Comparison of ENCODE assay signal across 35 mouse cellular contexts in genomic region chr19:46792480-46792879, GRCm38 (mm10). TPM values are rescaled to one million over a fixed set of nuclear protein-coding genes. Genes with fewer than 3 reads are reported as not detected.
DNase-seq lines count a peak whose midpoint lies in the region; ATAC-seq and TF ChIP-seq lines count a peak whose summit lies in the region.
"Had no signal": no experiment of that assay in that cellular context is flagged by ENCODE, and none has a peak within 500 bp of the region (broad histone marks: within the 10 kb centered on the region; RNA-seq: fewer than 3 reads in every experiment).

No protein-coding gene starts in this region.

- 0 out of 2 replicates have a peak, but pooled peaks have one; percentile 29 for TF ChIP-seq EP300 in lung, postnatal 0 days (IDR thresholded peaks at IDR 0.05)

- H3K27me3 ChIP-seq in lung, postnatal 0 days (replicated peaks; ENCODE audit: insufficient read depth, low read length) = no peaks in the 10 kb centered on the region
- no peaks in the 10 kb centered on the region for H3K27me3 ChIP-seq in C2C12 (ENCODE audit: control insufficient read depth, insufficient read depth, insufficient read length)
- H3K27me3 ChIP-seq in forebrain, embryonic 14.5 days (replicated peaks; ENCODE audit: control insufficient read depth, insufficient read depth, low read length) = no peaks in the 10 kb centered on the region
- H3K27me3 ChIP-seq in forebrain, embryonic 15.5 days = no peaks in the 10 kb centered on the region
- H3K27me3 ChIP-seq: CH12.LX; embryonic facial prominence, embryonic 12.5 days; forebrain, embryonic 12.5 days; heart, embryonic 13.5 days; hindbrain, embryonic 15.5 days; intestine, embryonic 15.5 days; limb, embryonic 15.5 days; liver, embryonic 13.5 days; midbrain, embryonic 12.5 days; neural tube, embryonic 15.5 days; stomach, embryonic 15.5 days had no signal

- H3K79me2 ChIP-seq in C2C12 (ENCODE audit: control insufficient read depth, insufficient read depth) = no peaks in the 10 kb centered on the region

- no peak overlapping the region for H3K4me2 ChIP-seq in lung, postnatal 0 days (replicated peaks; ENCODE audit: low read depth, low read length)
- H3K4me2 ChIP-seq in forebrain, embryonic 14.5 days (ENCODE audit: low read length) = no peak overlapping the region
- H3K4me2 ChIP-seq in forebrain, embryonic 15.5 days (replicated peaks) = no peak overlapping the region
- H3K4me2 ChIP-seq: embryonic facial prominence, embryonic 12.5 days; forebrain, embryonic 12.5 days; heart, embryonic 13.5 days; hindbrain, embryonic 15.5 days; intestine, embryonic 15.5 days; limb, embryonic 15.5 days; liver, embryonic 13.5 days; midbrain, embryonic 12.5 days; neural tube, embryonic 15.5 days; stomach, embryonic 15.5 days had no signal

- no peak for TF ChIP-seq CTCF in lung, postnatal 0 days (IDR thresholded peaks at IDR 0.05)
- no peak for TF ChIP-seq CTCF in C2C12 (IDR thresholded peaks at IDR 0.05; ENCODE audit: control insufficient read depth, insufficient read depth, insufficient read length)

- WGBS in lung, postnatal 0 days = 52% methylated on average over 3 of the region's 3 CpGs
- 84% methylated on average over 3 of the region's 3 CpGs for WGBS in forebrain, embryonic 14.5 days
- WGBS in forebrain, embryonic 15.5 days = 93% methylated on average over 3 of the region's 3 CpGs

- H3K9me3 ChIP-seq in lung, postnatal 0 days (ENCODE audit: low read length) = no peaks in the 10 kb centered on the region
- no peaks in the 10 kb centered on the region for H3K9me3 ChIP-seq in forebrain, embryonic 14.5 days (replicated peaks; ENCODE audit: control insufficient read depth, low read length)
- H3K9me3 ChIP-seq in forebrain, embryonic 15.5 days = no peaks in the 10 kb centered on the region
- H3K9me3 ChIP-seq: embryonic facial prominence, embryonic 12.5 days; forebrain, embryonic 12.5 days; heart, embryonic 13.5 days; hindbrain, embryonic 10.5 days; hindbrain, embryonic 15.5 days; intestine, embryonic 15.5 days; limb, embryonic 15.5 days; liver, embryonic 13.5 days; midbrain, embryonic 12.5 days; neural tube, embryonic 15.5 days; stomach, embryonic 15.5 days had no signal

- no peak overlapping the region for H3K9ac ChIP-seq in lung, postnatal 0 days (replicated peaks; ENCODE audit: low read depth)
- H3K9ac ChIP-seq in forebrain, embryonic 14.5 days (ENCODE audit: low read length) = no peak overlapping the region
- H3K9ac ChIP-seq in forebrain, embryonic 15.5 days (replicated peaks) = no peak overlapping the region
- H3K9ac ChIP-seq: embryonic facial prominence, embryonic 12.5 days; forebrain, embryonic 12.5 days; heart, embryonic 13.5 days; hindbrain, embryonic 15.5 days; intestine, embryonic 15.5 days; limb, embryonic 15.5 days; liver, embryonic 13.5 days; midbrain, embryonic 12.5 days; neural tube, embryonic 15.5 days; stomach, embryonic 15.5 days had no signal

- 0 out of 2 replicates have a peak overlapping the region, but pooled peaks have one; percentile 51 for H3K27ac ChIP-seq in lung, postnatal 0 days (ENCODE audit: low read length)
- H3K27ac ChIP-seq in forebrain, embryonic 14.5 days (ENCODE audit: low read depth, low read length) = no peak overlapping the region
- H3K27ac ChIP-seq in forebrain, embryonic 15.5 days (replicated peaks) = no peak overlapping the region
- H3K27ac ChIP-seq: embryonic facial prominence, embryonic 12.5 days; forebrain, embryonic 12.5 days; heart, adult 2 months; heart, embryonic 13.5 days; hindbrain, embryonic 10.5 days; hindbrain, embryonic 15.5 days; intestine, embryonic 15.5 days; limb, embryonic 15.5 days; liver, embryonic 13.5 days; macrophage; midbrain, embryonic 12.5 days; neural tube, embryonic 15.5 days; stomach, embryonic 15.5 days had no signal

- DNase-seq in lung, postnatal 0 days (ENCODE audit: low spot score) = peak; percentile 57
- no peak for DNase-seq in lung, postnatal 14 days
- DNase-seq in fibroblast of lung, adult 2 months (ENCODE audit: low read depth) = peak; percentile 53
- no peak for DNase-seq in neural tube, embryonic 10.5 days (ENCODE audit: extremely low spot score, low spot score)
- no peak for DNase-seq in forebrain, embryonic 14.5 days (ENCODE audit: low spot score)
- DNase-seq: adrenal gland, postnatal 14 days; B cell, adult 2 months; cerebellum, adult 11-12 months; cerebellum, adult 9-11 months; embryo, embryonic 11 days; gastrocnemius, postnatal 14 days; heart, adult 2 months; heart, postnatal 14 days; kidney, adult 2 months; layer of hippocampus, postnatal 36 days; left cerebral cortex, postnatal 4 days; liver, embryonic 13.5 days; retina, postnatal 1 day; right cerebral cortex, postnatal 14 days; thymus, postnatal 14 days had no signal

- H3ac ChIP-seq in C2C12 (ENCODE audit: control insufficient read depth, insufficient read length, low read depth) = no peak overlapping the region

- no peaks in the 10 kb centered on the region for H3K4me1 ChIP-seq in lung, postnatal 0 days (ENCODE audit: insufficient read depth, low read depth, low read length)
- H3K4me1 ChIP-seq in forebrain, embryonic 14.5 days (ENCODE audit: control insufficient read depth, insufficient read depth, low read length) = no peaks in the 10 kb centered on the region
- no peaks in the 10 kb centered on the region for H3K4me1 ChIP-seq in forebrain, embryonic 15.5 days
- H3K4me1 ChIP-seq: hindbrain, embryonic 10.5 days; hindbrain, embryonic 15.5 days; intestine, embryonic 15.5 days; liver, embryonic 13.5 days; neural tube, embryonic 15.5 days; stomach, embryonic 15.5 days had no signal

- ATAC-seq in lung, postnatal 0 days = peak; percentile 48; the same call in 1 of the 2 replicates
- peak; percentile 54 for ATAC-seq in megakaryocyte progenitor cell, adult 5-6 weeks (replicated peaks; ENCODE audit: poor library complexity)
- no peak for ATAC-seq in forebrain, embryonic 14.5 days
- ATAC-seq in forebrain, embryonic 15.5 days (replicated peaks) = no peak
- ATAC-seq: intestine, embryonic 15.5 days had no signal

- H3K36me3 ChIP-seq in lung, postnatal 0 days (ENCODE audit: insufficient read depth, low read length) = no peaks in the 10 kb centered on the region
- no peaks in the 10 kb centered on the region for H3K36me3 ChIP-seq in C2C12 (ENCODE audit: control insufficient read depth, insufficient read depth)
- no peaks in the 10 kb centered on the region for H3K36me3 ChIP-seq in forebrain, embryonic 14.5 days (ENCODE audit: control insufficient read depth, insufficient read depth, low read length)
- no peaks in the 10 kb centered on the region for H3K36me3 ChIP-seq in forebrain, embryonic 15.5 days
- H3K36me3 ChIP-seq: embryonic facial prominence, embryonic 12.5 days; forebrain, embryonic 12.5 days; heart, embryonic 13.5 days; hindbrain, embryonic 10.5 days; hindbrain, embryonic 15.5 days; intestine, embryonic 15.5 days; limb, embryonic 15.5 days; liver, embryonic 13.5 days; midbrain, embryonic 12.5 days; neural tube, embryonic 15.5 days; stomach, embryonic 15.5 days had no signal

- no peaks in the 10 kb centered on the region for H3K79me3 ChIP-seq in C2C12 (ENCODE audit: low read depth)

- H3K4me3 ChIP-seq in lung, postnatal 0 days (ENCODE audit: low read depth, low read length) = no peak overlapping the region
- no peak overlapping the region for H3K4me3 ChIP-seq in C2C12 (ENCODE audit: insufficient read depth, poor library complexity, severe bottlenecking)
- no peak overlapping the region for H3K4me3 ChIP-seq in forebrain, embryonic 14.5 days (ENCODE audit: low read depth, low read length)
- H3K4me3 ChIP-seq in forebrain, embryonic 15.5 days = no peak overlapping the region
- H3K4me3 ChIP-seq: embryonic facial prominence, embryonic 12.5 days; forebrain, embryonic 12.5 days; heart, adult 2 months; heart, embryonic 13.5 days; hindbrain, embryonic 10.5 days; hindbrain, embryonic 15.5 days; intestine, embryonic 15.5 days; limb, embryonic 15.5 days; liver, embryonic 13.5 days; midbrain, embryonic 12.5 days; neural tube, embryonic 15.5 days; stomach, embryonic 15.5 days had no signal

TF ChIP-seq in C2C12, 6 proteins besides CTCF, POLR2A, EP300 and RAD21:
- peak; percentile 93 for TF ChIP-seq CEBPB (IDR thresholded peaks at IDR 0.05; ENCODE audit: low read depth)
- peak; percentile 31 for TF ChIP-seq MYOD1 (IDR thresholded peaks at IDR 0.05; ENCODE audit: control insufficient read depth, insufficient read length, low read depth)
- no peak for TF ChIP-seq FOSL1 (IDR thresholded peaks at IDR 0.05; ENCODE audit: insufficient read depth, low read length, poor library complexity, severe bottlenecking)
- TF ChIP-seq MYOG (IDR thresholded peaks at IDR 0.05; ENCODE audit: control insufficient read depth, extremely low read depth, insufficient read length) = no peak
- no peak for TF ChIP-seq MAX (IDR thresholded peaks at IDR 0.05)

RNA-seq across cellular contexts. Expression of gene Cnnm2, which starts 31.1 kb away (rescaled TPM):
- polyA plus RNA-seq in lung, postnatal 0 days (2015; fragmentation: Nextera tagmentation; extraction: Ambion mirVana) = 2.4 and 2.8 TPM in 2 replicates
- 4.1 TPM for polyA plus RNA-seq in C2C12 (2012; fragmentation: generic; extraction: Trizol)
- total RNA-seq in megakaryocyte progenitor cell, adult 5-6 weeks (2015) = 6.4 and 8.0 TPM in 2 replicates
- total RNA-seq in megakaryocyte progenitor cell, adult 5-6 weeks (2017) = 5.5 and 5.8 TPM in 2 replicates
- 2.8 and 4.1 TPM in 2 replicates for polyA plus RNA-seq in forebrain, embryonic 14.5 days (2014; fragmentation: Nextera tagmentation; extraction: Ambion mirVana)
- polyA plus RNA-seq in forebrain, embryonic 15.5 days (2015; fragmentation: Nextera tagmentation; extraction: Ambion mirVana) = 3.7 and 4.1 TPM in 2 replicates

Comparison
In these comparisons a context has a peak if more than half of its experiments do, and no peak if none do; other contexts are left out.
1. DNase-seq: peak in lung, postnatal 0 days (single experiment) and fibroblast of lung, adult 2 months (single experiment); none in lung, postnatal 14 days (single experiment), neural tube, embryonic 10.5 days (single experiment) and forebrain, embryonic 14.5 days (single experiment).
2. ATAC-seq: peak in lung, postnatal 0 days (single experiment) and megakaryocyte progenitor cell, adult 5-6 weeks (single experiment); none in forebrain, embryonic 14.5 days (single experiment) and forebrain, embryonic 15.5 days (single experiment).